Mouse (Mus musculus) gastrocnemius, postnatal 14 days (tissue): ENCODE data around the gene A630076J17Rik. TPM values are rescaled to one million over a fixed set of nuclear protein-coding genes. Genes with fewer than 3 reads are reported as not detected.
A peak's percentile ranks its signal among the peaks of the same experiment; 100 is the strongest.

ENCODE experiments used
- DNase-seq: peaks from one replicate; pipeline ENCODE4 v3.0.0; 2021; ENCODE audit warnings: mixed read lengths
- intact Hi-C: fragments of 180-260 bp; cut with DNase I; formaldehyde crosslinking; loops from one replicate; pipeline ENCODE4 v1.15.1; 2025; ENCODE audit warnings: low total_unique reads
- total RNA-seq, 2 experiments: library from RNA; stranded (reverse); gene quantifications; 2 replicates each; pipeline ENCODE4 v1.2.3; 2021

A630076J17Rik gene
- total RNA-seq, 2 experiments from 2014 or later, result not detected

- DNase-seq, result no peak
- intact Hi-C loops, result no loop called here
Observed at GRCm38 (mm10) chr3:107266814-107267345, 36.5 kb downstream of the A630076J17Rik start.

- intact Hi-C loops, result loop anchor here (2.0 to 5.0 kb wide), 2 partner anchors 36 to 200 kb away; no protein-coding TSS in a partner anchor
- no peak for DNase-seq
Observed at GRCm38 (mm10) chr3:107272433-107272832, 42.0 kb downstream of the A630076J17Rik start.

- peak; percentile 47 for DNase-seq
- intact Hi-C loops, result loop anchor here (2.0 to 5.0 kb wide), 2 partner anchors 37 to 198 kb away; no protein-coding TSS in a partner anchor
Observed at GRCm38 (mm10) chr3:107273820-107274219, 43.4 kb downstream of the A630076J17Rik start.

GRCm38 (mm10) chr3:107275351-107275750 is 44.9 kb downstream of the A630076J17Rik start:
- intact Hi-C loops, result no loop called here
- no peak for DNase-seq

GRCm38 (mm10) chr3:107275996-107276395 is 45.6 kb downstream of the A630076J17Rik start:
- DNase-seq, result no peak
- intact Hi-C loops, result no loop called here

- no peak for DNase-seq
- intact Hi-C loops, result no loop called here
Observed at GRCm38 (mm10) chr3:107276626-107277025, 46.2 kb downstream of the A630076J17Rik start.

- peak; percentile 87 for DNase-seq
- intact Hi-C loops, result no loop called here
Observed at GRCm38 (mm10) chr3:107278479-107279269, 48.3 kb downstream of the A630076J17Rik start, which contains the start of gene Lamtor5. Lamtor5 (plus strand) TSS chr3:107278858.

Other genes starting within 250 kb of the A630076J17Rik start
- gene Kcna3, start 194.4 kb upstream of the A630076J17Rik start, total RNA-seq, result under 1 TPM in 1 of 2 experiments, not detected in 1; 0.20 TPM
- 1 to 10 TPM; 2.2 to 3.3 TPM for gene Kcna2, start 129.5 kb upstream of the A630076J17Rik start, total RNA-seq
- gene Kcna10, start 47.6 kb upstream of the A630076J17Rik start, total RNA-seq, result under 1 TPM in 1 of 2 experiments, not detected in 1; 0.10 TPM
- gene Cym, start 8.9 kb upstream of the A630076J17Rik start, total RNA-seq, result not detected
- gene Prok1, start 9.1 kb downstream of the A630076J17Rik start, total RNA-seq, result not detected
- 10 to 100 TPM; 46.8 to 53.2 TPM for gene Lamtor5, start 48.2 kb downstream of the A630076J17Rik start, total RNA-seq
- under 1 TPM; 0.18 to 0.25 TPM for gene Slc16a4, start 60.6 kb downstream of the A630076J17Rik start, total RNA-seq
- 10 to 100 TPM; 16.9 to 18.0 TPM for gene Rbm15, start 103.1 kb downstream of the A630076J17Rik start, total RNA-seq
- gene Kcnc4, start 228.9 kb downstream of the A630076J17Rik start, total RNA-seq, result 10 to 100 TPM; 49.3 to 51.9 TPM